8 mouse cellular contexts compared by ENCODE assay signal in the genomic region with DNA sequence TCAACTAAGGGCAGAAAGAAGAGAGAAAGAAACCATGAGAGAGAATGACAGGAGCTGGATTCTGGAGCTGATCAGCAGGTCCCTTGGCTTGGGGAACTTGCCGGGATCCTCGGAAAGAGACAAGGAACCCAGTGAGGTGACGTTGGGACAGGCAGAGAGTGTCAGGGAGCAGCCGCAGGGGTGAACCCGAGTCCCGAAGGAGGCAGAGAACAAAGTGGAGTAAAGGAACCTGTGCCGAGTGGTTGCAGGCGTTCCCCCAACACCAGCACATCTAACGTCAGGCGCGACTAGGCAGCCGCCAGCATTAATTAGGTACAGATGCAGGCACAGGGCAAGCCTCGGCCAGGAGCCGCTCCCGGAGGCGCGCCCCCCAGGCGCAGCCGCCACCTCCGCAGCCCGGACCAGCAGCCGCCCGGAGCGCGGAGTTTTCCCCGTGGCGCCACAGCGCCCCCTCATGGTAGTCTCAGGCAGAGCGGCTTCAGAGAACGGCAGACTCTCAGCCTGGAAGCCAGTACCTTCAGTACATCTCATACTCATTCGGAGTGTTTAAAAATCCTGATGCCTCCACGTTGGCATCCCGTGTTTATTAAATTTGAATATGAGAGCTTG. TPM values are rescaled to one million over a fixed set of nuclear protein-coding genes. Genes with fewer than 3 reads are reported as not detected.
DNase-seq lines count a peak whose midpoint lies in the region; ATAC-seq and TF ChIP-seq lines count a peak whose summit lies in the region.

No protein-coding gene starts in this region.

- H3K4me1 ChIP-seq in heart, embryonic 14.5 days (ENCODE audit: control insufficient read depth in 2 of 2, insufficient read depth in 2 of 2, low read length in 2 of 2), result peaks cover 5 to 16% of the 10 kb centered on the region in 2 experiments; a peak in 2 of 4 replicates
- peaks cover 0 to 1% of the 10 kb centered on the region in 2 experiments; a peak in 1 of 4 replicates for H3K4me1 ChIP-seq in liver, embryonic 14.5 days (replicated peaks; ENCODE audit: control insufficient read depth in 2 of 2, insufficient read depth in 2 of 2, low read length in 1 of 2)
- peaks cover 12% of the 10 kb centered on the region; the same call in 1 of the 2 replicates for H3K4me1 ChIP-seq in neural tube, embryonic 11.5 days (ENCODE audit: control insufficient read depth, insufficient read depth, low read length)
- H3K4me1 ChIP-seq in stomach, embryonic 16.5 days (ENCODE audit: control insufficient read depth, insufficient read depth, low read length), result peaks cover 20% of the 10 kb centered on the region

- H3K27ac ChIP-seq in heart, embryonic 14.5 days (replicated peaks in 1 of 2; ENCODE audit: control insufficient read depth in 1 of 2, insufficient read depth in 1 of 2, low read depth in 2 of 2, low read length in 2 of 2), result 0 out of 4 replicates have a peak overlapping the region, but pooled peaks of 1 of the 2 experiments have one; percentile 14
- no peak overlapping the region for H3K27ac ChIP-seq in liver, embryonic 14.5 days
- H3K27ac ChIP-seq in neural tube, embryonic 11.5 days (ENCODE audit: low read depth, low read length), result no peak overlapping the region
- peak overlapping the region; percentile 73 for H3K27ac ChIP-seq in stomach, embryonic 16.5 days (ENCODE audit: low read length)

- H3K4me2 ChIP-seq in heart, embryonic 14.5 days (ENCODE audit: low read length), result peak overlapping the region; percentile 86
- peak overlapping the region; percentile 52 for H3K4me2 ChIP-seq in liver, embryonic 14.5 days (ENCODE audit: low read depth)
- peak overlapping the region; percentile 48 for H3K4me2 ChIP-seq in neural tube, embryonic 11.5 days (ENCODE audit: low read depth)
- peak overlapping the region; percentile 83 for H3K4me2 ChIP-seq in stomach, embryonic 16.5 days (ENCODE audit: low read depth, low read length)

- H3K4me3 ChIP-seq in heart, embryonic 14.5 days (ENCODE audit: control insufficient read depth in 1 of 2, insufficient read depth in 1 of 2, low read depth in 1 of 2, low read length in 2 of 2), result peak overlapping the region; percentile 41 to 49
- H3K4me3 ChIP-seq in liver, embryonic 14.5 days (ENCODE audit: insufficient read depth in 1 of 2, low read depth in 2 of 2, low read length in 2 of 2), result peak overlapping the region; percentile 24 to 42; a peak in 3 of 4 replicates
- peak overlapping the region; percentile 24; the same call in 1 of the 2 replicates for H3K4me3 ChIP-seq in neural tube, embryonic 11.5 days (ENCODE audit: low read depth, low read length)
- H3K4me3 ChIP-seq in stomach, embryonic 16.5 days (replicated peaks; ENCODE audit: low read length), result peak overlapping the region; percentile 49

- peaks cover 41% of the 10 kb centered on the region for H3K27me3 ChIP-seq in heart, embryonic 14.5 days (ENCODE audit: control insufficient read depth, insufficient read depth, low read length)
- peaks cover 3% of the 10 kb centered on the region for H3K27me3 ChIP-seq in liver, embryonic 14.5 days (ENCODE audit: control insufficient read depth, insufficient read depth, low read length)
- H3K27me3 ChIP-seq in neural tube, embryonic 11.5 days (ENCODE audit: control insufficient read depth, insufficient read depth, low read length), result peaks cover 35% of the 10 kb centered on the region
- H3K27me3 ChIP-seq in stomach, embryonic 16.5 days (ENCODE audit: control insufficient read depth, insufficient read depth, low read length), result no peaks in the 10 kb centered on the region

- H3K9ac ChIP-seq in heart, embryonic 14.5 days (ENCODE audit: low read length), result peak overlapping the region; percentile 66
- no peak overlapping the region for H3K9ac ChIP-seq in liver, embryonic 14.5 days (replicated peaks)
- 0 out of 2 replicates have a peak overlapping the region, but pooled peaks have one; percentile 3 for H3K9ac ChIP-seq in neural tube, embryonic 11.5 days (ENCODE audit: low read length)
- H3K9ac ChIP-seq in stomach, embryonic 16.5 days (ENCODE audit: low read length), result peak overlapping the region; percentile 75

- no peaks in the 10 kb centered on the region for H3K9me3 ChIP-seq in heart, embryonic 14.5 days (ENCODE audit: control insufficient read depth, low read length)
- H3K9me3 ChIP-seq in liver, embryonic 14.5 days (ENCODE audit: control insufficient read depth, low read length), result no peaks in the 10 kb centered on the region
- no peaks in the 10 kb centered on the region for H3K9me3 ChIP-seq in neural tube, embryonic 11.5 days (ENCODE audit: control insufficient read depth, low read length)
- peaks cover 3% of the 10 kb centered on the region; the same call in 1 of the 2 replicates for H3K9me3 ChIP-seq in stomach, embryonic 16.5 days (replicated peaks; ENCODE audit: control insufficient read depth, low read length)

- peak; percentile 85 for DNase-seq in CD4-positive, CD25-positive, alpha-beta regulatory T cell, adult 2 months (ENCODE audit: low read depth, low spot score)
- peak; percentile 22 for DNase-seq in brain, embryonic 18.5 days (ENCODE audit: low read depth, low spot score)
- DNase-seq in fibroblast of lung, adult 2 months (ENCODE audit: low read depth), result peak; percentile 85
- peak; percentile 89 for DNase-seq in kidney, postnatal 14 days
- peak; percentile 22 to 29 (median 22) for DNase-seq in liver, embryonic 14.5 days (ENCODE audit: low read depth in 3 of 3, low spot score in 3 of 3)
- DNase-seq in neural tube, embryonic 11.5 days (ENCODE audit: low spot score), result peak; percentile 90

- peak; percentile 83 for TF ChIP-seq CTCF in liver, embryonic 14.5 days (IDR thresholded peaks at IDR 0.05; ENCODE audit: low read depth)

- WGBS in heart, embryonic 14.5 days, result 1% methylated on average over 33 of the region's 33 CpGs
- WGBS in liver, embryonic 14.5 days (ENCODE audit: insufficient replicate concordance), result 3% methylated on average over 32 of the region's 33 CpGs
- WGBS in neural tube, embryonic 11.5 days, result 1% methylated on average over 33 of the region's 33 CpGs
- WGBS in stomach, embryonic 16.5 days, result 1% methylated on average over 33 of the region's 33 CpGs

- ATAC-seq in heart, embryonic 14.5 days (ENCODE audit: insufficient number of reproducible peaks, insufficient read depth, low FRiP score, low read depth), result peak; percentile 49
- no peak for ATAC-seq in liver, embryonic 14.5 days (ENCODE audit: insufficient read depth)
- peak; percentile 76; the same call in 1 of the 2 replicates for ATAC-seq in neural tube, embryonic 11.5 days (ENCODE audit: insufficient read depth, low FRiP score, low TSS enrichment)
- ATAC-seq in stomach, embryonic 16.5 days (ENCODE audit: insufficient read depth, low FRiP score), result peak; percentile 86

- H3K36me3 ChIP-seq in heart, embryonic 14.5 days (ENCODE audit: control insufficient read depth, insufficient read depth, low read length), result no peaks in the 10 kb centered on the region
- H3K36me3 ChIP-seq in liver, embryonic 14.5 days (replicated peaks; ENCODE audit: control insufficient read depth, insufficient read depth, low read depth), result no peaks in the 10 kb centered on the region
- no peaks in the 10 kb centered on the region for H3K36me3 ChIP-seq in neural tube, embryonic 11.5 days (ENCODE audit: control insufficient read depth, insufficient read depth, low read length)
- H3K36me3 ChIP-seq in stomach, embryonic 16.5 days (ENCODE audit: control insufficient read depth, insufficient read depth, low read length), result no peaks in the 10 kb centered on the region

- no peak for TF ChIP-seq EP300 in liver, embryonic 14.5 days (IDR thresholded peaks at IDR 0.05; ENCODE audit: low read depth)

RNA-seq across cellular contexts. Expression of gene Cpn2, which starts 31.1 kb away (rescaled TPM):
- not detected in 2 replicates for polyA plus RNA-seq in heart, embryonic 14.5 days (2014; fragmentation: Nextera tagmentation; extraction: Ambion mirVana)
- 4.8 and 5.6 TPM in 2 replicates for polyA plus RNA-seq in liver, embryonic 14.5 days (2012; rRNA removed)
- polyA plus RNA-seq in liver, embryonic 14.5 days (2014; fragmentation: Nextera tagmentation; extraction: Ambion mirVana), result 2.1 and 2.8 TPM in 2 replicates
- not detected in 2 replicates for polyA plus RNA-seq in neural tube, embryonic 11.5 days (2014; fragmentation: Nextera tagmentation; extraction: Ambion mirVana)
- 0.17 and 0.26 TPM in 2 replicates for polyA plus RNA-seq in stomach, embryonic 16.5 days (2015; fragmentation: Nextera tagmentation; extraction: Ambion mirVana)

RNA-seq across cellular contexts. Expression of gene Lrrc15, which starts 46.9 kb away (rescaled TPM):
- 0.19 and 0.39 TPM in 2 replicates for polyA plus RNA-seq in heart, embryonic 14.5 days (2014; fragmentation: Nextera tagmentation; extraction: Ambion mirVana)
- polyA plus RNA-seq in liver, embryonic 14.5 days (2012; rRNA removed), result 0.01 TPM in 1 of 2 replicates, not detected in the other
- polyA plus RNA-seq in liver, embryonic 14.5 days (2014; fragmentation: Nextera tagmentation; extraction: Ambion mirVana), result 0.01 TPM in 1 of 2 replicates, not detected in the other
- polyA plus RNA-seq in neural tube, embryonic 11.5 days (2014; fragmentation: Nextera tagmentation; extraction: Ambion mirVana), result 0.23 and 0.33 TPM in 2 replicates
- polyA plus RNA-seq in stomach, embryonic 16.5 days (2015; fragmentation: Nextera tagmentation; extraction: Ambion mirVana), result 0.28 and 0.55 TPM in 2 replicates

Comparison
In these comparisons a context has a peak if more than half of its experiments do, and no peak if none do; other contexts are left out.
1. DNase-seq: peak in every context shown above with its lines; median percentile 90 in neural tube, embryonic 11.5 days; 89 in kidney, postnatal 14 days; 85 in CD4-positive, CD25-positive, alpha-beta regulatory T cell, adult 2 months; 85 in fibroblast of lung, adult 2 months; 22 in brain, embryonic 18.5 days; 22 in liver, embryonic 14.5 days.